Mouse (Mus musculus) spleen, postnatal 10 days (tissue): ENCODE results near the gene 3110009E18Rik.

Experiments
- DNase-seq, 2 experiments: peaks; one replicate each; pipeline ENCODE4 v3.0.0; 2021 to 2022; ENCODE audit warnings: low spot score in 2 of 2

The 3110009E18Rik gene

GRCm38 (mm10) chr1:120142551-120142950, 21.6 kb downstream of the 3110009E18Rik start:
- no peak for DNase-seq

- no peak for DNase-seq
Observed at GRCm38 (mm10) chr1:120145527-120146216, 24.7 kb downstream of the 3110009E18Rik start.

- DNase-seq: no peak
Observed at GRCm38 (mm10) chr1:120146994-120147393, 26.0 kb downstream of the 3110009E18Rik start.

- peak in 1 of 2 experiments; percentile 58 for DNase-seq
Observed at GRCm38 (mm10) chr1:120154232-120154631, 33.2 kb downstream of the 3110009E18Rik start.

GRCm38 (mm10) chr1:120155325-120155724, 34.3 kb downstream of the 3110009E18Rik start:
- DNase-seq: peak in 1 of 2 experiments; percentile 31

- DNase-seq: no peak
Observed at GRCm38 (mm10) chr1:120158474-120159127, 37.6 kb downstream of the 3110009E18Rik start.

- no peak for DNase-seq
Observed at GRCm38 (mm10) chr1:120161502-120161901, 40.5 kb downstream of the 3110009E18Rik start.

- DNase-seq: no peak
Observed at GRCm38 (mm10) chr1:120162616-120163015, 41.6 kb downstream of the 3110009E18Rik start.

GRCm38 (mm10) chr1:120168016-120168415, 47.0 kb downstream of the 3110009E18Rik start:
- no peak for DNase-seq

GRCm38 (mm10) chr1:120168674-120169073, 47.7 kb downstream of the 3110009E18Rik start:
- no peak for DNase-seq

GRCm38 (mm10) chr1:120170307-120170706, 49.3 kb downstream of the 3110009E18Rik start:
- DNase-seq: no peak

- peak in 1 of 2 experiments; percentile 33 for DNase-seq
Observed at GRCm38 (mm10) chr1:120171819-120172521, 51.0 kb downstream of the 3110009E18Rik start.

- no peak for DNase-seq
Observed at GRCm38 (mm10) chr1:120174991-120175390, 54.0 kb downstream of the 3110009E18Rik start.

GRCm38 (mm10) chr1:120176313-120176712, 55.3 kb downstream of the 3110009E18Rik start:
- no peak for DNase-seq

GRCm38 (mm10) chr1:120177141-120177540, 56.2 kb downstream of the 3110009E18Rik start:
- DNase-seq: no peak

GRCm38 (mm10) chr1:120186204-120186603, 65.2 kb downstream of the 3110009E18Rik start:
- DNase-seq: no peak

GRCm38 (mm10) chr1:120186655-120187054, 65.7 kb downstream of the 3110009E18Rik start:
- DNase-seq: no peak

- no peak for DNase-seq
Observed at GRCm38 (mm10) chr1:120187059-120187458, 66.1 kb downstream of the 3110009E18Rik start.

GRCm38 (mm10) chr1:120189206-120189605, 68.2 kb downstream of the 3110009E18Rik start:
- DNase-seq: no peak

GRCm38 (mm10) chr1:120190300-120190699, 69.3 kb downstream of the 3110009E18Rik start:
- DNase-seq: no peak

GRCm38 (mm10) chr1:120190946-120191345, 70.0 kb downstream of the 3110009E18Rik start:
- no peak for DNase-seq

- DNase-seq: no peak
Observed at GRCm38 (mm10) chr1:120192321-120192720, 71.3 kb downstream of the 3110009E18Rik start.
